Mouse (Mus musculus) neural tube, embryonic 12.5 days (tissue): ENCODE results near the gene Obp2b. TPM values are rescaled to one million over a fixed set of nuclear protein-coding genes. Genes with fewer than 3 reads are reported as not detected.

Source experiments
- ATAC-seq: fragments of 200-750 bp; cut with Nextera tagmentation; 2 replicates; pipeline ENCODE4 v1.8.0; 2017; ENCODE audit warnings: low read depth, mild to moderate bottlenecking, moderate TSS enrichment, moderate library complexity; ENCODE audit not compliant: low FRiP score
- H3K27ac ChIP-seq: fragments of 300-500 bp; sonication (generic); 2 replicates; pipeline ENCODE4 v1.5.1; 2016
- H3K27me3 ChIP-seq: fragments of 300-500 bp; sonication (generic); replicated peaks from 2 replicates; pipeline ENCODE4 v1.6.1; 2016; ENCODE audit warnings: mild to moderate bottlenecking
- H3K36me3 ChIP-seq: fragments of 300-500 bp; sonication (generic); 2 replicates; pipeline ENCODE4 v1.6.1; 2016; ENCODE audit warnings: mild to moderate bottlenecking
- H3K4me1 ChIP-seq: fragments of 300-500 bp; sonication (generic); 2 replicates; pipeline ENCODE4 v1.6.1; 2016
- H3K4me2 ChIP-seq: fragments of 300-500 bp; sonication (generic); replicated peaks from 2 replicates; pipeline ENCODE4 v1.6.1; 2016; ENCODE audit warnings: mild to moderate bottlenecking
- H3K4me3 ChIP-seq: fragments of 300-500 bp; sonication (generic); 2 replicates; pipeline ENCODE4 v1.5.1; 2016
- H3K9ac ChIP-seq: fragments of 300-500 bp; sonication (generic); 2 replicates; pipeline ENCODE4 v1.6.1; 2016; ENCODE audit warnings: mild to moderate bottlenecking
- H3K9me3 ChIP-seq: fragments of 300-500 bp; sonication (generic); 2 replicates; pipeline ENCODE4 v1.6.1; 2016; ENCODE audit warnings: mild to moderate bottlenecking
- WGBS: fragments of 180-500 bp; shearing (Covaris S2); methylation state at CpG from one replicate; pipeline ENCODE4 v1.1.7; 2016; 5-methylcytosine and 5-hydroxymethylcytosine counted together
- polyA plus RNA-seq: library from polyadenylated mRNA; unstranded; fragments of >200 nt; fragmentation: Nextera tagmentation; extraction: Ambion mirVana; gene quantifications from 2 replicates; pipeline ENCODE4 v1.2.1, GENCODE M21; 2016

Obp2b gene
- polyA plus RNA-seq, 1 experiment from 2014 or later: not detected

GRCm38 (mm10) chr2:25781957-25782356, 45.1 kb downstream of the Obp2b start, which contains the start of gene Gm13539:
TSS of gene Gm13539 (plus strand) at chr2:25782257.
- ATAC-seq: no peak
- H3K9me3 ChIP-seq: no peaks in the 10 kb centered on the region
- 88% methylated on average over 3 of the region's 3 CpGs for WGBS

DNA sequence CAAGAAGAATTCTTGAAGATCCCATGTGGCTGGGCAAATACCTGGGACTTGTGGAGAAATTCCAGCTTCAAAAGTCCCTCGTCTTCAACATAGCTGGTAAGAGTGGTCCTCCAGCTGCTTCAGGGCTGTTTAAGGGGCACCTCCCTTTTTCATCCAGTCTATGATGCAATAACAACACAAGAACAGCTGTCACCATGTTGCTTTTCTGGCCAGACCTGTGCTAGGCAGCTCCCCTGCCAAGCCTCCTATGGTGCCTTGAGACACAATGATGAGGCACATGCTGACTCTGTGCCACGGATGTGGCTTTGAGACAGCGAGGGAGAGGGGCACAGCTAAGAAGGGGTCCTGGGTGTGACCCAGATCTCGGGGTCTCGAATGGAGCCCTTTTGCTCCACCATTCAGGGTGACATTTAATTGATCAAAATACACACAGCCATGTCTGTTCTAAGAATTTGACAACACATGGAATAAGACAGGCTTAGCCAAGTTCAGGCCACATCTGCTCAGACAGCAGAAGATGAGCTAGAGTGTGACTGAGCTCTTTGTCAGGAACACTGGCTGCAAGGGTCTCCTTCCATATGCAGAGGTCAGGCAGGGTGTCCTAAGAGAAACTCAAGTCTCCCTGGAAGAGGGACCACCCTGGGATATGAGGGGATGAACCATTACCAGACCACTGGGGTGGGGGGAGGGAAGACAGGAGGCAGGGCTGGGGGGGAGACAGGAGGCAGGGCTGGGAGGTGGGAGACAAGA, 48.9 kb downstream of the Obp2b start:
- no peak overlapping the region for H3K9ac ChIP-seq
- H3K36me3 ChIP-seq: no peaks in the 10 kb centered on the region
- no peak overlapping the region for H3K4me3 ChIP-seq
- H3K4me2 ChIP-seq: no peak overlapping the region
- no peak overlapping the region for H3K27ac ChIP-seq
- no peaks in the 10 kb centered on the region for H3K27me3 ChIP-seq
- no peaks in the 10 kb centered on the region for H3K9me3 ChIP-seq
- H3K4me1 ChIP-seq: 0 out of 2 replicates have a peak, but pooled peaks cover 3% of the 10 kb centered on the region
- ATAC-seq: no peak
- WGBS: 70% methylated on average over 5 of the region's 5 CpGs

More at GRCm38 (mm10) chr2:25781957-25782356, 45.1 kb downstream of the Obp2b start, which contains the start of gene Gm13539:
- Histone ChIP-seq H3K27ac (no peak within 1 kb of the TSS), H3K4me2 (no peak within 1 kb of the TSS), H3K36me3 (no peaks in the 10 kb centered on the region), H3K9ac (no peak within 1 kb of the TSS), H3K4me1 (0 out of 2 replicates have a peak, but pooled peaks cover 3% of the 10 kb centered on the region), H3K27me3 (no peaks in the 10 kb centered on the region), H3K4me3 (no peak within 1 kb of the TSS)

DNA sequence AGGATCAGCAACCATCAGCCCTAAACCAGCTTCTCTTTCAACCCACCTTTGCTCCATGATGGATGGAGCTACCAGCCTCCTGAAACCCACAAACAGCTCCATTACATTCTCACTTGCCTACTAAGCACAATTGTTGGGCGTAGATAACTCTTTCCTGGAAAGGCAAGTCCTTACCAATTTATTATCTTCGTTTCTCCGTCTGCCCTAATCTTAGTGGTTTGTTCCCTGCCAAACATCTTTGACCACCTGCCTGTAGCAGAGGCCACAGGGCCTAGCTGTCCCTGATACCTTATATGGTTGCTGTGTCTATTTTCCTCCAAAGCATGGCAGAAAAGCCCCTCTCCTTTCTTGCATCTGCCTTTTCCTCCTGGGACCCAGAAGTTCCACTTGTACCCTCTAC, 52.3 kb downstream of the Obp2b start:
- Histone ChIP-seq H3K27me3 (no peaks in the 10 kb centered on the region), H3K27ac (no peak overlapping the region), H3K36me3 (no peaks in the 10 kb centered on the region), H3K9ac (no peak overlapping the region), H3K4me3 (no peak overlapping the region), H3K9me3 (no peaks in the 10 kb centered on the region), H3K4me2 (no peak overlapping the region), H3K4me1 (0 out of 2 replicates have a peak, but pooled peaks cover 3% of the 10 kb centered on the region)
- no peak for ATAC-seq
- WGBS: 92% methylated on average over 3 of the region's 3 CpGs

Other genes with a start within 250 kb of the Obp2b start
- not detected in 2 replicates for gene Lcn12, start 243.1 kb upstream of the Obp2b start, polyA plus RNA-seq
- 107 and 118 TPM in 2 replicates for gene Fbxw5, start 236.3 kb upstream of the Obp2b start, polyA plus RNA-seq
- 5.3 and 6.1 TPM in 2 replicates for gene C8g, start 235.3 kb upstream of the Obp2b start, polyA plus RNA-seq
- gene Traf2, start 190.1 kb upstream of the Obp2b start, polyA plus RNA-seq: 26.9 and 28.0 TPM in 2 replicates
- 386 TPM in 2 replicates for gene Edf1, start 179.2 kb upstream of the Obp2b start, polyA plus RNA-seq
- gene Mamdc4, start 162.2 kb upstream of the Obp2b start, polyA plus RNA-seq: 1.7 and 4.8 TPM in 2 replicates
- 169 and 176 TPM in 2 replicates for gene Phpt1, start 161.8 kb upstream of the Obp2b start, polyA plus RNA-seq
- gene Ajm1, start 155.3 kb upstream of the Obp2b start, polyA plus RNA-seq: 2.3 and 3.0 TPM in 2 replicates
- gene Rabl6, start 128.5 kb upstream of the Obp2b start, polyA plus RNA-seq: 78.3 and 82.5 TPM in 2 replicates
- gene Ccdc183, start 119.3 kb upstream of the Obp2b start, polyA plus RNA-seq: 0.26 and 0.30 TPM in 2 replicates
- 22.7 and 24.9 TPM in 2 replicates for gene Tmem141, start 115.0 kb upstream of the Obp2b start, polyA plus RNA-seq
- 1.2 and 1.3 TPM in 2 replicates for gene Fcna, start 109.0 kb upstream of the Obp2b start, polyA plus RNA-seq
- gene Lcn8, start 83.9 kb upstream of the Obp2b start, polyA plus RNA-seq: not detected in 2 replicates
- gene Lcn5, start 79.1 kb upstream of the Obp2b start, polyA plus RNA-seq: not detected in 2 replicates
- gene Lcn6, start 60.2 kb upstream of the Obp2b start, polyA plus RNA-seq: not detected in 2 replicates
- gene Lcn10, start 54.3 kb upstream of the Obp2b start, polyA plus RNA-seq: not detected in 2 replicates
- not detected in 2 replicates for gene Obp2a, start 37.0 kb upstream of the Obp2b start, polyA plus RNA-seq
- gene Bmyc, start 30.3 kb upstream of the Obp2b start, polyA plus RNA-seq: 94.1 and 95.1 TPM in 2 replicates
- not detected in 2 replicates for gene Lcn3, start 28.6 kb downstream of the Obp2b start, polyA plus RNA-seq
- gene Lcn11, start 40.0 kb downstream of the Obp2b start, polyA plus RNA-seq: not detected in 2 replicates
- not detected in 2 replicates for gene Gm13539, start 45.2 kb downstream of the Obp2b start, polyA plus RNA-seq
- not detected in 2 replicates for gene Glt6d1, start 78.8 kb downstream of the Obp2b start, polyA plus RNA-seq
- gene Lcn9, start 86.1 kb downstream of the Obp2b start, polyA plus RNA-seq: not detected in 2 replicates
- gene Sohlh1, start 110.2 kb downstream of the Obp2b start, polyA plus RNA-seq: not detected in 2 replicates
- gene Kcnt1, start 126.7 kb downstream of the Obp2b start, polyA plus RNA-seq: 4.4 and 5.4 TPM in 2 replicates
- gene Camsap1, start 246.3 kb downstream of the Obp2b start, polyA plus RNA-seq: 80.2 and 82.6 TPM in 2 replicates